Mouse (Mus musculus) bone marrow, adult 2 months (tissue): ENCODE data around the gene Rapgef6.

Experiments used
- CTCF ChIP-seq: fragments of 200-500 bp; IDR thresholded peaks from 2 replicates; pipeline ENCODE4 v1.5.1; 2011; ENCODE audit warnings: low read length, control low read depth; ENCODE audit not compliant: control insufficient read depth, insufficient read depth
- POLR2A ChIP-seq: fragments of 200-500 bp; IDR thresholded peaks from 2 replicates; pipeline ENCODE4 v1.6.1; 2011; ENCODE audit warnings: low read depth, mild to moderate bottlenecking, control low read depth, low read length, borderline replicate concordance; ENCODE audit not compliant: control insufficient read depth

GRCm38 (mm10) chr11:54739012-54739750, 216.5 kb downstream of the Rapgef6 start:
- no peak for TF ChIP-seq POLR2A
- no peak for TF ChIP-seq CTCF
